ENCODE assay signal across 31 mouse cellular contexts in genomic region chr12:57138937-57139336, GRCm38 (mm10). TPM values are rescaled to one million over a fixed set of nuclear protein-coding genes. Genes with fewer than 3 reads are reported as not detected.
DNase-seq lines count a peak whose midpoint lies in the region; ATAC-seq and TF ChIP-seq lines count a peak whose summit lies in the region.
"Had no signal": no experiment of that assay in that cellular context is flagged by ENCODE, and none has a peak within 500 bp of the region (broad histone marks: within the 10 kb centered on the region; RNA-seq: fewer than 3 reads in every experiment).

No protein-coding gene starts in this region.

- no peaks in the 10 kb centered on the region for H3K4me1 ChIP-seq in midbrain, postnatal 0 days (ENCODE audit: insufficient read depth, low read length)
- H3K4me1 ChIP-seq in midbrain, embryonic 13.5 days (replicated peaks) = no peaks in the 10 kb centered on the region
- 0 out of 2 replicates have a peak, but pooled peaks cover 3% of the 10 kb centered on the region for H3K4me1 ChIP-seq in forebrain, postnatal 0 days (ENCODE audit: insufficient read depth)
- H3K4me1 ChIP-seq: heart, embryonic 10.5 days; heart, embryonic 15.5 days; liver, embryonic 13.5 days; neural tube, embryonic 13.5 days had no signal

- no peak overlapping the region for H3K4me3 ChIP-seq in midbrain, postnatal 0 days (ENCODE audit: low read depth, low read length)
- no peak overlapping the region for H3K4me3 ChIP-seq in midbrain, embryonic 13.5 days (replicated peaks)
- H3K4me3 ChIP-seq in forebrain, postnatal 0 days (ENCODE audit: low read depth, low read length) = no peak overlapping the region
- H3K4me3 ChIP-seq: heart, embryonic 10.5 days; heart, embryonic 15.5 days; limb, embryonic 15.5 days; liver, embryonic 13.5 days; myocyte; neural tube, embryonic 13.5 days had no signal

- H3K4me2 ChIP-seq in midbrain, postnatal 0 days (ENCODE audit: low read depth, low read length, poor library complexity, severe bottlenecking) = no peak overlapping the region
- H3K4me2 ChIP-seq in midbrain, embryonic 13.5 days (replicated peaks) = no peak overlapping the region
- no peak overlapping the region for H3K4me2 ChIP-seq in forebrain, postnatal 0 days (ENCODE audit: low read depth)
- H3K4me2 ChIP-seq: heart, embryonic 15.5 days; hindbrain, embryonic 14.5 days; limb, embryonic 15.5 days; liver, embryonic 13.5 days; neural tube, embryonic 13.5 days had no signal

- H3K36me3 ChIP-seq in midbrain, postnatal 0 days (ENCODE audit: insufficient read depth, low read length) = no peaks in the 10 kb centered on the region
- no peaks in the 10 kb centered on the region for H3K36me3 ChIP-seq in midbrain, embryonic 13.5 days
- no peaks in the 10 kb centered on the region for H3K36me3 ChIP-seq in forebrain, postnatal 0 days (ENCODE audit: insufficient read depth)
- H3K36me3 ChIP-seq: heart, embryonic 10.5 days; heart, embryonic 15.5 days; limb, embryonic 15.5 days; liver, embryonic 13.5 days; neural tube, embryonic 13.5 days had no signal

- peak; percentile 24 for DNase-seq in embryo, embryonic 10.5 days (ENCODE audit: low spot score)
- DNase-seq in embryo, embryonic 9.5 days (ENCODE audit: extremely low spot score) = no peak
- DNase-seq in midbrain, postnatal 0 days (ENCODE audit: low spot score) = peak; percentile 3
- peak; percentile 13 for DNase-seq in forebrain, postnatal 0 days
- peak; percentile 31 for DNase-seq in retina, postnatal 1 day
- DNase-seq in heart, adult 8-10 months (ENCODE audit: low spot score) = no peak
- DNase-seq in left cerebral cortex, postnatal 14 days (ENCODE audit: low spot score in 2 of 2) = no peak
- DNase-seq: adrenal gland, adult 8-10 months; cerebellum, adult 8-10 months; cerebellum, postnatal 25 days; gastrocnemius, postnatal 10 days; heart, postnatal 36 days; kidney, postnatal 14 days; layer of hippocampus, adult 9-11 months; liver, embryonic 13.5 days; lung, adult 18-20 months; lung, postnatal 4 days; spleen, adult 18-20 months; thymus, postnatal 14 days had no signal

- H3K9ac ChIP-seq in midbrain, postnatal 0 days (replicated peaks; ENCODE audit: low read length, poor library complexity, severe bottlenecking) = no peak overlapping the region
- H3K9ac ChIP-seq in midbrain, embryonic 13.5 days (replicated peaks) = no peak overlapping the region
- H3K9ac ChIP-seq in forebrain, postnatal 0 days = 0 out of 2 replicates have a peak overlapping the region, but pooled peaks have one; percentile 10
- H3K9ac ChIP-seq: heart, embryonic 15.5 days; hindbrain, embryonic 14.5 days; limb, embryonic 15.5 days; liver, embryonic 13.5 days; neural tube, embryonic 13.5 days had no signal

- H3K27ac ChIP-seq in midbrain, postnatal 0 days (ENCODE audit: low read depth, low read length) = no peak overlapping the region
- no peak overlapping the region for H3K27ac ChIP-seq in midbrain, embryonic 13.5 days
- no peak overlapping the region for H3K27ac ChIP-seq in forebrain, postnatal 0 days (ENCODE audit: low read depth, low read length)
- H3K27ac ChIP-seq: heart, embryonic 10.5 days; heart, embryonic 15.5 days; hindbrain, embryonic 14.5 days; limb, embryonic 15.5 days; liver, embryonic 13.5 days; neural tube, embryonic 13.5 days had no signal

- no peak for ATAC-seq in midbrain, postnatal 0 days (ENCODE audit: low FRiP score)
- ATAC-seq in midbrain, embryonic 13.5 days = no peak
- peak; percentile 71 for ATAC-seq in forebrain, postnatal 0 days
- ATAC-seq: intestine, postnatal 0 days; lung, postnatal 0 days; midbrain, embryonic 16.5 days had no signal

- 74% methylated on average over 1 of the region's 1 CpGs for WGBS in midbrain, postnatal 0 days
- 81% methylated on average over 1 of the region's 1 CpGs for WGBS in midbrain, embryonic 13.5 days
- WGBS in forebrain, postnatal 0 days = 40% methylated on average over 1 of the region's 1 CpGs

- no peak for TF ChIP-seq CTCF in midbrain, postnatal 0 days (IDR thresholded peaks at IDR 0.05)
- TF ChIP-seq CTCF in forebrain, postnatal 0 days (IDR thresholded peaks at IDR 0.05; ENCODE audit: low read depth) = no peak

- H3K27me3 ChIP-seq in midbrain, postnatal 0 days (ENCODE audit: insufficient read depth, low read length) = no peaks in the 10 kb centered on the region
- H3K27me3 ChIP-seq in midbrain, embryonic 13.5 days = no peaks in the 10 kb centered on the region
- no peaks in the 10 kb centered on the region for H3K27me3 ChIP-seq in forebrain, postnatal 0 days (ENCODE audit: insufficient read depth, low read length)
- H3K27me3 ChIP-seq: CH12.LX; heart, embryonic 15.5 days; limb, embryonic 15.5 days; liver, embryonic 13.5 days; neural tube, embryonic 13.5 days had no signal

- H3K9me3 ChIP-seq in midbrain, postnatal 0 days (ENCODE audit: low read length) = no peaks in the 10 kb centered on the region
- no peaks in the 10 kb centered on the region for H3K9me3 ChIP-seq in midbrain, embryonic 13.5 days
- H3K9me3 ChIP-seq in forebrain, postnatal 0 days (ENCODE audit: low read length) = no peaks in the 10 kb centered on the region
- H3K9me3 ChIP-seq: heart, embryonic 10.5 days; heart, embryonic 15.5 days; limb, embryonic 15.5 days; liver, embryonic 13.5 days; neural tube, embryonic 13.5 days had no signal

- intact Hi-C loops in left cerebral cortex, postnatal 14 days (cut with DNase I) = no loop called here

RNA-seq across cellular contexts. Expression of gene Slc25a21, which starts 58.3 kb away (rescaled TPM):
- total RNA-seq in midbrain, postnatal 0 days (2014; rRNA removed) = not detected in 2 replicates
- 0.11 and 0.12 TPM in 2 replicates for polyA plus RNA-seq in midbrain, postnatal 0 days (2015; fragmentation: Nextera tagmentation; extraction: Ambion mirVana)
- polyA plus RNA-seq in midbrain, embryonic 13.5 days (2015; fragmentation: Nextera tagmentation; extraction: Ambion mirVana) = 0.14 and 0.27 TPM in 2 replicates
- 0.19 TPM in 1 of 2 replicates, not detected in the other for total RNA-seq in forebrain, postnatal 0 days (2014; rRNA removed)
- polyA plus RNA-seq in forebrain, postnatal 0 days (2015; fragmentation: Nextera tagmentation; extraction: Ambion mirVana) = 0.26 and 0.29 TPM in 2 replicates
- under 1 TPM; 0.20 to 0.72 (median 0.58) TPM for total RNA-seq in heart, adult 8-10 months (2022)
- under 1 TPM; 0.53 to 0.66 TPM for total RNA-seq in left cerebral cortex, postnatal 14 days (2021)
- total RNA-seq: CH12.LX had no signal
- polyA plus RNA-seq: C2C12, myocyte had no signal

Comparison
In these comparisons a context has a peak if more than half of its experiments do, and no peak if none do; other contexts are left out.
1. DNase-seq: peak in embryo, embryonic 10.5 days (single experiment), midbrain, postnatal 0 days (single experiment), forebrain, postnatal 0 days (single experiment) and retina, postnatal 1 day (single experiment); none in embryo, embryonic 9.5 days (single experiment), heart, adult 8-10 months (single experiment) and left cerebral cortex, postnatal 14 days (0 of 2).